Mouse (Mus musculus) frontal cortex, adult 2 months (tissue): ENCODE measurements at regions not wholly inside any gene's neighbourhood (a gene's known extent, or its start where the extent isn't known, plus 50 kb on each side); places are given as distances from the start of the nearest gene placed in this dataset.

Experiments
- DNase-seq, 2 experiments: peaks; one replicate each; pipeline ENCODE4 v3.0.0; 2022; ENCODE audit warnings: low spot score in 1 of 2; ENCODE audit errors: extremely low spot score in 1 of 2

GRCm38 (mm10) chr10:3630763-3631223 is 90.8 kb downstream of the Iyd start:
- DNase-seq = no peak

GRCm38 (mm10) chr10:3633871-3634496 is 93.9 kb downstream of the Iyd start:
- DNase-seq = peak in 1 of 2 experiments; percentile 9

- DNase-seq = no peak
These were observed 96.1 kb upstream of the Plekhg1 start for GRCm38 (mm10) chr10:3644111-3644510.

GRCm38 (mm10) chr10:3645030-3645429 is 95.1 kb upstream of the Plekhg1 start:
- peak in 1 of 2 experiments; percentile 34 for DNase-seq

- DNase-seq = no peak
These were observed 93.8 kb upstream of the Plekhg1 start for GRCm38 (mm10) chr10:3646151-3646910.

- no peak for DNase-seq
These were observed 92.1 kb upstream of the Plekhg1 start for GRCm38 (mm10) chr10:3647811-3648731.

- no peak for DNase-seq
These were observed 90.2 kb upstream of the Plekhg1 start for GRCm38 (mm10) chr10:3649983-3650382.

- DNase-seq = no peak
These were observed 89.6 kb upstream of the Plekhg1 start for GRCm38 (mm10) chr10:3650561-3650960.

GRCm38 (mm10) chr10:3652522-3652921 is 87.6 kb upstream of the Plekhg1 start:
- DNase-seq = no peak

GRCm38 (mm10) chr10:3656081-3656480 is 84.1 kb upstream of the Plekhg1 start:
- DNase-seq = no peak

- no peak for DNase-seq
These were observed 78.0 kb upstream of the Plekhg1 start for GRCm38 (mm10) chr10:3662156-3662555.

GRCm38 (mm10) chr10:3662571-3662970 is 77.6 kb upstream of the Plekhg1 start:
- no peak for DNase-seq

GRCm38 (mm10) chr10:3663296-3663695 is 76.9 kb upstream of the Plekhg1 start:
- no peak for DNase-seq

- DNase-seq = no peak
These were observed 55.7 kb upstream of the Plekhg1 start for GRCm38 (mm10) chr10:3684481-3684880.
